Mouse (Mus musculus): Measurements from ENCODE around the gene Ssu72.

DNA sequence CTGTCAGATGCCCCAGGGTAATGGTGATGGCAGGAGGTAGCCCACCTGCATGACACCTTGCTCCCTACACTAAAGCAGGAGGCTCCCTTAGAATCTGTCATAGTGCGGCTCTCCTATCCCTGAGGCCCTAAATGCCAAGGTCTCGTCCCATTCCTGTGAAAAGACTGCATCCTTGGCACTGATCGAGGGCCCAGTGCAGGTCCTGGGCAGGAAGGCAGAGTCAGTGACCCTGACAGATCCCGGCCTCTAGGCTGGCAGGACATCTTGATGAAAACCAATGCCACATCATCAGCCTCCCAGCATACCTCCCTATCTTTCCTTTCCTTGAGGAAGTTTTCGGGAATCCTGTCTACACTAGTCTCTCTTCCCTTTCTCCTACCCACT lies 64.9 kb downstream of the Ssu72 start:
- TF ChIP-seq EP300 (IDR thresholded peaks at IDR 0.05; ENCODE audit: low read depth) (no peak), CTCF (IDR thresholded peaks at IDR 0.05; ENCODE audit: low read depth) (no peak)
